Mouse (Mus musculus): ENCODE data around the gene Pskh1. TPM values are rescaled to one million over a fixed set of nuclear protein-coding genes. Genes with fewer than 3 reads are reported as not detected.

The Pskh1 gene
- total RNA-seq, 2 experiments from 2014 or later: 8.0 to 9.9 TPM

GRCm38 (mm10) chr8:105919390-105919789 is 19.1 kb downstream of the Pskh1 start:
- no peak for TF ChIP-seq CTCF (conservative IDR thresholded peaks at IDR 0.05)
- H3K27ac ChIP-seq: no peak overlapping the region
- H3K4me3 ChIP-seq: no peak overlapping the region
- DNase-seq (ENCODE audit: low spot score in 2 of 2): no peak

GRCm38 (mm10) chr8:105925123-105925522 is 24.9 kb downstream of the Pskh1 start:
- Histone ChIP-seq H3K4me3 (no peak overlapping the region), H3K27ac (peak overlapping the region; percentile 62)
- peak in 1 of 2 experiments; percentile 13 for DNase-seq (ENCODE audit: low spot score in 2 of 2)
- TF ChIP-seq CTCF (conservative IDR thresholded peaks at IDR 0.05): no peak

- peak; percentile 78 to 92 for DNase-seq (ENCODE audit: low spot score in 2 of 2)
- peak; percentile 97 for TF ChIP-seq CTCF (conservative IDR thresholded peaks at IDR 0.05)
- no peak overlapping the region for H3K4me3 ChIP-seq
- H3K27ac ChIP-seq: peak overlapping the region; percentile 5; the same call in 1 of the 2 replicates
Measured at GRCm38 (mm10) chr8:105930602-105931001, 30.4 kb downstream of the Pskh1 start.

- Histone ChIP-seq H3K27ac (no peak overlapping the region), H3K4me3 (no peak overlapping the region)
- TF ChIP-seq CTCF (conservative IDR thresholded peaks at IDR 0.05): no peak
- DNase-seq (ENCODE audit: low spot score in 2 of 2): no peak
Measured at GRCm38 (mm10) chr8:105931271-105931670, 31.0 kb downstream of the Pskh1 start.

- no peak overlapping the region for H3K4me3 ChIP-seq
- H3K27ac ChIP-seq: no peak overlapping the region
- no peak for DNase-seq (ENCODE audit: low spot score in 2 of 2)
- no peak for TF ChIP-seq CTCF (conservative IDR thresholded peaks at IDR 0.05)
Measured at GRCm38 (mm10) chr8:105932525-105932924, 32.3 kb downstream of the Pskh1 start.

- TF ChIP-seq CTCF (conservative IDR thresholded peaks at IDR 0.05): no peak
- Histone ChIP-seq H3K4me3 (no peak within 1 kb of the TSS), H3K27ac (no peak within 1 kb of the TSS)
- no peak for DNase-seq (ENCODE audit: low spot score in 2 of 2)
Measured at GRCm38 (mm10) chr8:105933762-105934161, 33.5 kb downstream of the Pskh1 start, which contains the start of gene Ctrl. TSS of gene Ctrl (minus strand) at chr8:105933862.

- H3K27ac ChIP-seq: no peak overlapping the region
- no peak overlapping the region for H3K4me3 ChIP-seq
- no peak for DNase-seq (ENCODE audit: low spot score in 2 of 2)
- TF ChIP-seq CTCF (conservative IDR thresholded peaks at IDR 0.05): no peak
Measured at GRCm38 (mm10) chr8:105935105-105935504, 34.9 kb downstream of the Pskh1 start.

GRCm38 (mm10) chr8:105935863-105936603 is 35.8 kb downstream of the Pskh1 start:
- TF ChIP-seq CTCF (conservative IDR thresholded peaks at IDR 0.05): no peak
- DNase-seq (ENCODE audit: low spot score in 2 of 2): no peak
- Histone ChIP-seq H3K27ac (peak overlapping the region; percentile 92), H3K4me3 (peak overlapping the region; percentile 88)

GRCm38 (mm10) chr8:105936866-105937475 is 36.7 kb downstream of the Pskh1 start:
- 0 out of 2 replicates have a peak, but pooled peaks have one; percentile 4 for TF ChIP-seq CTCF (conservative IDR thresholded peaks at IDR 0.05)
- peak; percentile 81 to 92 for DNase-seq (ENCODE audit: low spot score in 2 of 2)
- Histone ChIP-seq H3K4me3 (peak overlapping the region; percentile 88), H3K27ac (peak overlapping the region; percentile 92)

- H3K27ac ChIP-seq: peak overlapping the region; percentile 92
- TF ChIP-seq CTCF (conservative IDR thresholded peaks at IDR 0.05): no peak
- DNase-seq (ENCODE audit: low spot score in 2 of 2): peak; percentile 34 to 47
- peak overlapping the region; percentile 88 for H3K4me3 ChIP-seq
Measured at GRCm38 (mm10) chr8:105937496-105938305, 37.5 kb downstream of the Pskh1 start.

GRCm38 (mm10) chr8:105938306-105938669 is 38.0 kb downstream of the Pskh1 start, which contains the start of gene Psmb10:
TSS of gene Psmb10 (minus strand) at chr8:105938444.
- peak; percentile 29 for TF ChIP-seq CTCF (conservative IDR thresholded peaks at IDR 0.05)
- Histone ChIP-seq H3K4me3 (peak within 1 kb of the TSS; percentile 88), H3K27ac (peak within 1 kb of the TSS; percentile 92)
- no peak for DNase-seq (ENCODE audit: low spot score in 2 of 2)

GRCm38 (mm10) chr8:105942026-105942425 is 41.8 kb downstream of the Pskh1 start:
- DNase-seq (ENCODE audit: low spot score in 2 of 2): no peak
- H3K4me3 ChIP-seq: no peak overlapping the region; the same call in 1 of the 2 replicates
- TF ChIP-seq CTCF (conservative IDR thresholded peaks at IDR 0.05): no peak
- peak overlapping the region; percentile 77; the same call in 1 of the 2 replicates for H3K27ac ChIP-seq

GRCm38 (mm10) chr8:105942542-105942941 is 42.3 kb downstream of the Pskh1 start:
- peak overlapping the region; percentile 27; the same call in 1 of the 2 replicates for H3K4me3 ChIP-seq
- peak overlapping the region; percentile 77 for H3K27ac ChIP-seq
- TF ChIP-seq CTCF (conservative IDR thresholded peaks at IDR 0.05): no peak
- DNase-seq (ENCODE audit: low spot score in 2 of 2): no peak
